Mouse (Mus musculus) ES-Bruce4 (cell line): Measurements from ENCODE around the gene Klhdc3.

Source experiments
- CTCF ChIP-seq: IDR thresholded peaks from one replicate; pipeline ENCODE4 v1.8.1; 2011; ENCODE audit warnings: low read depth, low read length
- EP300 ChIP-seq: IDR thresholded peaks from 2 replicates; pipeline ENCODE4 v1.6.1; 2011; ENCODE audit warnings: low read depth, low read length; ENCODE audit not compliant: insufficient read depth
- POLR2A ChIP-seq: IDR thresholded peaks from one replicate; pipeline ENCODE4 v1.8.1; 2011; ENCODE audit warnings: low read length; ENCODE audit not compliant: insufficient read depth

DNA sequence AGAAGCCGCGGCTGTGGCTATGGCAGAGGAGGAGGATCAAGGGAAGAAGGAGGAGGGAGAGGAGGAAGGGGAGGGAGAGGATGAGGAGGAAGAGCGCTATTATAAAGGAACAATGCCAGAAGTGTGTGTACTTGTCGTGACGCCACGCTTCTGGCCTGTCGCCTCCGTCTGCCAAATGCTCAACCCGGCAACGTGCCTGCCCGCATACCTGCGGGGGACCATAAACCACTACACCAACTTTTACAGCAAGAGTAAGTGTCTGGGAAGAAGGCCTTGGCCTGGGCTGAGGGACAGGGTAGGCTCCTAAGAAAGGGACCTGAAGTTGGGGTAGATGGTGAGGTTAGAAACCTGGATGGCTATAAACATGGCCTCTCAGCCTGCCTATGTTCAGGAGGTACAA, 18.7 kb downstream of the Klhdc3 start:
- TF ChIP-seq POLR2A: no peak
- no peak for TF ChIP-seq CTCF
- TF ChIP-seq EP300: no peak
